Mouse (Mus musculus): Measurements from ENCODE around the gene Slc2a10.

- TF ChIP-seq CTCF (IDR thresholded peaks at IDR 0.05; ENCODE audit: low read depth) (no peak), EP300 (IDR thresholded peaks at IDR 0.05; ENCODE audit: low read depth) (no peak)
Observed at GRCm38 (mm10) chr2:165557278-165557677, 53.7 kb downstream of the Slc2a10 start.

Measured in liver, postnatal 0 days (tissue).